Mouse (Mus musculus) erythroblast, embryonic 14.5 days (primary cell): ENCODE measurements around the gene Slc43a1.

Experiments used
- GATA1 ChIP-seq: IDR thresholded peaks from 2 replicates; pipeline ENCODE4 v1.6.1; 2012; ENCODE audit warnings: low read length, inconsistent platforms, mixed read lengths
- TAL1 ChIP-seq: IDR thresholded peaks from 3 replicates; pipeline ENCODE4 v1.6.1; 2012; ENCODE audit warnings: low read length, inconsistent platforms, mixed read lengths

DNA sequence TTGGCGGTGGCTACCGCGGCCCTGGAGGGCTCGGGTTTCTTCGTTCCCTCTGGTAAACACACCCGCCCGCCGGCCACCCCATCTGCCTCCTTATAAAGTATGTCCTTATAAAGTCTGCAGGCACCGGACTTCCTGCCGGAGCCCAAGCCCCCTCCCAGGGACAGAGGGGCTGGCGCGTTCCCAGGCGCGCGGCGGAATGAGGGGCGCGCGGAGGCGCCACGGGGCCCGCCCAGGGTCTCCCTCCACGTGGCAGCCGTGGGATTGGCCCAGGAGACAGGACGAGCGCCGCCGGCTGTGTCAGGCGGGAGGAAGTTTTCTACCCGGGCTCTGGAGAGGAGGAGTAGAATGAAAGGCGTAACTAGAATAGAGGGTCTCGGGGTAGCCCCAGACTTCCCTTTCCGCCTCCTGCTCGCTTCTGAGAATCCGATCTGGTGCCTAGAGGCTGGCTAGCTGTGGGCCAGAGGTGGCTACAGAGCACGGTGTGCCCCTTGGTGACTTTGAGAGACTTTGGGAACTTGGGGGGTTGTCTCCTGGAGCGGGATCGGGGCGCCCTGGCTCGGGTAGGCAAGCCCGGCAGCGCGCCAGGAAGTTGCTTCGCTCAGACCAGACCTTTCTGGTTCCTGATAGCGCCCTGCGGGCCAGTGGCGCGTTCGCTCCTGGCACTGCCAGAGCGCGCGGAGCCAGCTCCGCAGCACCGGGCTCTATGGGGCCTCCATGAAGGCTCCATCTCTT lies 1.5 kb downstream of the Slc43a1 start:
- TF ChIP-seq GATA1 (no peak), TAL1 (no peak)
